Mouse (Mus musculus) thymus, adult 18-20 months (tissue): ENCODE measurements around the gene Adgrl1.

Experiments used
- DNase-seq, 2 experiments: peaks; one replicate each; pipeline ENCODE4 v3.0.0; 2022; ENCODE audit warnings: mixed read lengths in 2 of 2

Gene Adgrl1

DNA sequence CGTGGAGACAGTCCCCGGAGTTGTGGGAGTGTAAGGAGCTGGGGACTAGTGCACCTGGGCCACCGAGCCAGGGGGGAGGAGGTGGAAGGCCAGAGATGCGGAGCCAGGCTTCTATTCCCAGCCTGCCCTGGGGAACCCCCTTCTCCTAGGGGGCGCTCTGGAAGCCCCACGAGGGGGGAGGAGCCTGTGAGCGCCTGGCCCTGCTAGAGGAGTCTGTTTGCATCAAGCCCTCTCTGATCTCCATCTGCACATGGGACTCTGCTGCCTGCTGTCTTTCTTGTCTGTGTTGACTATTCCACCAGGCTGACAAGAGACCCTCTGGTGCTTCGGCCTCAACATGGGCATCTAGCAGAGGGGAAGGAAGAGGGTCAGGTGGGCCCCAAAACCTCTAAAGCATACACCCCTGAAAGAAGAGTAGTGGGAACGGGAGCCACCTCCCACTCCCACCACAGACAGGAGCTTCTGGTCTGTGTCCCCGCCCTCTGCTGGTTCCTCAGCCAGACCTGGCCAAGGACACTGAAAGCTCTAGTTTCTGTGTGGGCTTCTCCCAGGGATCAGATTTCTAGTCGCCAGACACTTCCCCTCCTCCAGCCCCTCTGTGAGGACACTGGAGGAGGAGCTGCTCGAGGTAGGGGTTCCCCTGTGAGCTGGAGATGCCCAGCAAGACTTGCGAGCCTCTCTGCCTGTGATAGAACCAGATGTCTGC, 3.2 kb downstream of the Adgrl1 start:
- peak in 1 of 2 experiments; percentile 38 for DNase-seq

DNA sequence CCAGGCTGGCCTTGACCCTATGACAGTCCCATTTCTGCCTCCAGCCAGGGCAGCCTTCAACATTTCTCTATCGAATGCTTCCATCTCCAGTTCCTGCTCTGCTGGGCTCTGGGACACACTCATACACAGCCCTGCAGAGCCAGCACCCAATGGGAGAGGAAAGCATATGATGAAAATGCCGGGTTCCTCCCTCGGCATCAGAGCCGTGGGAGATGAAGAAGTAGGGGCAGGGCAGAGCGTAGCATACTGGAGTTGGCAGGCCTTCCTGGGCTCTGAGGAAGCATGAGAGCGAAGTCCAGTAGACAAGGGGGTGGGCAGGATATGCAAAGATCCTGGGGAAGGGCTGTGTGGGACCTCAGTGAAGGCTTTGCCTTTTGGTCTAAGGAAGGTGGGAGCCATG, 8.7 kb downstream of the Adgrl1 start:
- DNase-seq = no peak

DNA sequence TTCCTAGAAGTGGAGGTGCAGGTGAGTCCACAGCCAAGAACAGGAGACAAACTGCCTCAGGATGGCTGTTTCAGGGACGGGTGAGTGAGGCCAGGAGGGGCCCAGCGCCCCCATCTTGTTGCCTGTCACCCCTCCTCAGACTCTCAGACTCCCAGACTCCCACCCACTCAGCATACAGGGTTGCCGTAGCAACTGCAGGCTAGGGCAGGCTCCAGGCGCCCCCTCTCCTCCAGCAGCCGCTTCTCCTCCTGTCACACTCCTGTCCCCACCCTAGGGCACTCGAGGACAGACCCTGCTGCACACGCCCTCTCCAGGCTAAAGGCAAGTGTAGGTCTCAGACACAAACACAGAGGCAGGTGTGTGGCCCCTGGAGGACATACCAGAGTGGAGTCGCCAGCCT, 9.4 kb downstream of the Adgrl1 start:
- no peak for DNase-seq

DNA sequence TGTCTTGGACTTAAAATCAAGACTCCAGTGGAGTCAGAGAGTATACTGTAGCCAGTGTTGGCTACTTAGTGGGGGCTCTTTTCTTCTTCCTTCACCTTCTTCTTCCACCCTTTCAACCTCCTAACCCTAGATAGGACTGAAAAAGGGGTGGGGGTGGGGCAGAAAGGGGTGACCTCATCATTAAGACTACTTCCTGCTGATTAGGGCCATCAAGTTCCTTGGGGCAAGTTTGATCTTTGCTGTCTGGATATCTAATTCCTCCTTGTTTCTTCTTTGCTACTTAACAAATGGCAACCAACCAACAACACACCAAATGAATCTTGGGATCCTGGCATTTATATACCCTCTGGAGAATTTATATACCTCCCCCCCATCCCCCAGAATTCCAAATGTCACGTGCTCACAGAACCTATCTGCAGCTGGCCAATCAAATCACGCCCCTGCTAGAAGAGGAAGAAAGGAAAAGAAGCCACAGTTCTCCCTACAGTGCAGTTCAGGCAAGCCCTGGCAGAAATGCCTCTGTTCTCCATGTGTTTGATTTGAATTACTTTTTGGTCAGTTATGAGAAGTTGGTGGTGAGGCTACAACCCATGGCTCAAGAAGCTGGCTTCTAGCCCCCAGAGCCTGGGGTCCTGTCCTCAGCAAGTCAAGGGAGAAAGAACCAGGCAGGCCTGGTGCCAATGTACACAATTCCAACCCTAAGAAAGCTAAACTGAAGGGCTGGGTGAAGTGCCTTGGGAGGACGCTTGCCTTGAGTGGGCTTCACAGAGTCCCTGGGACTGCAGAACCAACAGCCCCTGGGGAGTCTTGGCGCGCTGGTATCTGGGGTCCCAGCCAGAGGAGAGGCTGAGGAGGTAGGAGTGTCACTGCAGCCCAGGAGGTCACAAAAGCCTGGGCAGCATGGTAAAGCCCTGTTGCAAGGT, 12.2 kb downstream of the Adgrl1 start:
- no peak for DNase-seq

DNA sequence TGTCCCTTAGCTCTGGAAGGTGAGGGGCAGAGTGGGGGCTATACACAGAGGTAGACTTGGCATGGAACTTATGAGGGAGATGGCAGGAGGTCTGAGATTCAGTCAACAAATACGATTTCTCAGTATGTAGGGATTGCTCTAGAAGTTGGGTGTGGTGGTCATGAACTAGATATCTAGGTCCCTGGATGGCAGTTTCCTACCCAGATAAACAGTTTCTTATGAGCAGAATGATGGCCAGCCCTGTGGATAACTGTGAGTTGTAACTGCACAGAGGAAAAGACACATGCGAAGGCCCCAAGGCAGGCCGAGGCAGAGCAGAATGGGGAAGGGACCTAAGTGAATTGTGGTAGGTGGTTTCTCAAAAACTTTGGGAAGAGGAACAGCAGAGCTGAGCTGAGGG, 14.3 kb downstream of the Adgrl1 start:
- no peak for DNase-seq

DNA sequence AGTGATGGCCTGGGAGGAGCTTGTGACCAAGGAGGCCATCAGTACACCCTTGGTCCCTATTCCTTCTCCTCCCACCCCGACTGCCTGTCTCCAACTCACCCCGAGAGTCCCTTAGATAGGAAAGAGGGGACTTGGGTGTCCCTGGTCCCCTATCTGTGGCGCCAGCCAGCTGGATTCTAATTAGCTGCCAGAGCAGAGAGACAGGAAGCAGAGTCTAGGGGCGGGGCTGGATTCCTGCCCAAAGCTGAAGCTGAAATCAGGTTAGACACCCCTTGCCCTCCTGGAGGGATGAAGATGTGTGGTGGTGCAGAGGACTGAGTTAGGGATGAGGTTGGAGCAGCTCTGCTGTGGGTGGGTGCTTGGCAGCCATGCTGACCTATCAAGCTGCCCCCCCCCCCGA, 15.0 kb downstream of the Adgrl1 start:
- DNase-seq = no peak

DNA sequence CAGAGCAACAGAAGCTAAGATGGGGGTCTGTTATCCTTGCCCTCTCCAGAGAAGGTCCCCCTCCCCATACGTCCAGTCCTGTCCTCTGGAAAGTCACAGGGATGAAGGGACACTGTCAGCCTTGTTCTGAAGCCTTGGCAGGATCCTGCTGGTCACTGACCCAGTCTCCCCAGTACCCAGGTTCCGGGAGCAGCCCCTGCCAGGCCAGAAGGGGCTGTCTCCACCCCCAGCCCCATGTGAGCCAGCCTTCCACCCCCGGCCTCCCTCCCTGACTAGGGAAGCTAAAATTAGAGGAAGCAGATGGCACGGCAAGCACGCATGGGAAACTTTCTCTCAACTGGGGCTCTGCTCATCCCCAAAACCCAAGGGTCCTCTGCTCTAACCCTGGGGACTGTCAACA, 16.1 kb downstream of the Adgrl1 start:
- no peak for DNase-seq

DNA sequence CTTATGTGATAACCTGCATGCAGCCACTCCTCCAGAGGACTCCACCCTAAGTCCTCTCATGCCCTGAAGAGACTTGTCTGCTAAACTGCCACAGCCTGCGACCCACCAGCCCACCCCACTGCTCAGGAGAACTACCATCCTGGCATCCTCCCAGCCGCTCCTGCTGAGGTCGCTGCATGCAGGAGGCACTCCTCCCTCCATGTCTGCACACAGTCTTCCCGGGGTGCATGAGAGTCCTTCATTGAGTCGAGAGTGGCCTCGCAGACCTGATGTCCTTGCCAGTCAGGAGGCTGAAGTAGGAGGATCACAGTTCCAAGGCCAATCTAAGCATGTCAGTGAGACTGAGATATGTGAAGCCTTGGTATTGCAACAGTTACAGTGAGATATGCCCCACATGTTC, 17.7 kb downstream of the Adgrl1 start:
- DNase-seq = no peak

DNA sequence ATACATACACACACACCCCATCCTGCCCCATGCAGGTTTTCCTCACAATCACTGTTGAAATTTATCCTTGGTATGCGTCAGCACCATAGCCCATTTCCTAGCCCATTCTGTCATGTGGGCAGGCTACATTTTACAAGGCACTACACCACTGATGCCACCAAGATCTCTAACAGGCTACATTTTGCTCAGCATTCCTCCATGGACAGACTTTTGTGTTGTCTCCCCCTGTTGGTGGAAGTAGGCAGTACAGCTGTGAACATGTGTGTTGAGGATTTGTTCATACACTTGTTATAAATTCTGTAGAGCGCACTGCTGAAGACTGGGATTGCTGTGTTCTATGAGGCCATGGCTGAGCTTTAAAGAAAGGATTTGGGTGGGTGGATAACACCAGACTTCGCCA, 21.7 kb downstream of the Adgrl1 start:
- DNase-seq = peak in 1 of 2 experiments; percentile 38

DNA sequence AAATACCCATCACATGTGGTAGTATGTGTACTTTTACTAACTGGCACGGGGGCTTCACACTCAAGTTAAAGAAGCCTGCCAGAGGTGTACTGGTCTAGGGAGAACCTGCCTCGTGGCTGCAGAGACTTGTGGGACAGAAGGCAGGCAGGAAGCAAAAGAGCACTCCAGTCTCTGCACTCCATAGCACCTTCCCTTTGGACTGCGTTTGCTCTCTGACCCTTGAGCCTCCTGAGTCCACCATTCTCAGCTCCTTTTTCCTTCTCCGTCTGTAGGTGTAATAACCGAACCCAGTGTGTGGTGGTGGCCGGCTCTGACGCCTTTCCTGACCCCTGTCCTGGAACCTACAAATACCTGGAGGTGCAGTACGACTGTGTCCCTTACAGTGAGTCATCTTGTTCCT, 22.8 kb downstream of the Adgrl1 start:
- DNase-seq = no peak

DNA sequence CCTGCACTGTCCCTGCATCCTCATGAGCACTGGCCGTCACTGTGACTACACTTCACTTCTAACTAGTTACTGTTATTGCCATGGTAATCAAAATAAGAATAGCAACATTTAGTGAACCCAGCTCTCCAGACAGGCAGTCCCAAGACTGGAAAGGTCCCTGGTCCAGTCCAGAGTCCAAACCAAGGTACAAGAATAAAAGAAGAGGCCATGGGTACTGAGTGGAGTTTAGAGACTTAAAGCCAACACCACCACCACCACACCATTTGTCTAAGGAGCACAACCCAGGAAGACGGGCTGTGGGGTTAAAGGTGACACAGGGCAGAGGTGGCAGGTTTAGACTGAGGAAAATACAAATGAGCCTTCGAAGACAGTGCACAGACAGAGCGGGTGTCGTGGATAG, 24.7 kb downstream of the Adgrl1 start:
- no peak for DNase-seq

DNA sequence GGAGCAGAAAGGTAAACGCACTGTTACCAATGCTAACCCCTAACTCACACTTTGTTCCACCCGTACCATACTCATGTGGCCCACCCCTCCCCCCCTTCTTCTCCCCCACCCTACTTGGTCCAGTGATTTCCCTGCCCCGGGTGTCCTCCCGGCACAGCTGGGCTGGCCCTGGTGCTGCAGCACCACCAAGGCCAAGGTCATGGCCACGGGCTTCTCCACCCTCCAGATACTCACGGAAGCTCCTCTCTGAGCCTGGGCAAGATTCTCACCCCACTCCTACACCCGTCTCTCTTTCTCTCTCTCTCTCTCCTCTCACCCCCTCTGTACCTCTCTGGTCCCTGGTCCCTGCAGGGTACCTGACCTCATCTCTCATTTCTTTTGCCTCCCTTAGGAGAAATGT, 26.4 kb downstream of the Adgrl1 start:
- DNase-seq = no peak

DNA sequence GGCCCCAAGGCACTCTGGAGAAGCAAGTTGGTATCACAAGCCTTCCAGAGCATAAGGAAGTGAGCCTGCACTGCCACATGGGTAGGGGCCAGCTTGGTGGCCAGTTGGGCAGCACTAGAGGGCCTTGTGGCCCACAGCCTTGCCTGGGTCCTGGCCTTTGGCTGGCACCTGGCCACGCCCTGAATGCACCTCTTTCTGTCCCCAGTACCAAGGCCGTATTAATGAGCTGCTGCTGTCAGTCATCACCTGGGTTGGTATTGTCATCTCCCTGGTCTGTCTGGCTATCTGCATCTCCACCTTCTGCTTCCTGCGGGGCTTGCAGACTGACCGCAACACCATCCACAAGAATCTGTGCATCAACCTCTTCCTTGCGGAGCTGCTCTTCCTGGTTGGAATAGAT, 34.3 kb downstream of the Adgrl1 start:
- no peak for DNase-seq

DNA sequence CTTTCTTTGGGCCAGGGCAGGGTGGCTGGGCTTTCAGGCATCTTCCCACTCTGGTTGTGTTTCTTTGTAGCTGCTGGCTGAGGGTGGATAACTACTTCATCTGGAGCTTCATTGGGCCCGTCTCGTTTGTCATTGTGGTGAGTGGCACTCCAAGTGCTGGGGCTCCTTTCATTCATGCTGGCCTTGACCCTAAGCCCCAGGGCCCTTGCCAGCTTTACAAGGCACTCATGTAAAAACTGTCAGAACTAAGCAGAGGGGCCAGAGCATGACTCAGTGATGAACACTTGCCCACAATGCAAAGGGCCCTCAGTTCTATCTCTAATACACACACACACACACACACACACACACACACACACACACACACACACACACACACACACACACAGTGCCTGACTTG, 35.1 kb downstream of the Adgrl1 start:
- DNase-seq = no peak

DNA sequence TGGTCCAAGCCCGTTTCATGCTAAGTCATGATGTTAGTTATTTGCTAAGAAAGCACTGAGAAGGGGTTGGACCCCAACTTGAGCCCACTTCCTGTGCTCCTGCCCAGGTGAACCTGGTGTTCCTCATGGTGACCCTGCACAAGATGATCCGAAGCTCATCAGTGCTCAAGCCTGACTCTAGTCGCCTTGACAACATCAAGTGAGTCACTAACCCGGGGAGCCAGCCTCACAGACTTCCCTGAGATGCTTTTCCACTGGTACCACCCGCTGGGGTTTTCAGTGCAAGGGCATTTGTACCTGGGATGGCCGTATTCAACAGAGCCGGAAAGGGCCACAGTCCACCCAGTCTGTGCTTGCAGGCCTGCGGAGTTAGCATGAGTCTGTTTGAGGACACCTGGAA, 35.5 kb downstream of the Adgrl1 start:
- no peak for DNase-seq

DNA sequence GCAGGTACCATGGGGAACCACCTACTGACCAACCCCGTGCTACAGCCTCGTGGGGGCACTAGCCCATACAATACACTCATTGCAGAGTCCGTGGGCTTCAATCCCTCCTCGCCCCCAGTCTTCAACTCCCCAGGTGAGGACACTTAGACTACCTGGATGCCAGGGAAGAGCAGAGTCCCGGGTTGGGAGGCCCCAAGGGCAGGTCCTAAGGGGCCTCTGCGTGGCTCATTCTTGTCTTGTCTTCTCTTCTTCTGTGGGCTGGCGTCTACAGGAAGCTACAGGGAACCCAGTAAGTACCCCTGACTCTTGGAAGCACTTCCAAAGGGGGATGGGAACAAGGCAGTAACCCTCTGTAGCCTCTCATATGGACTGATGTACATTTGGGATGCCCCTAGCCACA, 37.7 kb downstream of the Adgrl1 start:
- DNase-seq = no peak

DNA sequence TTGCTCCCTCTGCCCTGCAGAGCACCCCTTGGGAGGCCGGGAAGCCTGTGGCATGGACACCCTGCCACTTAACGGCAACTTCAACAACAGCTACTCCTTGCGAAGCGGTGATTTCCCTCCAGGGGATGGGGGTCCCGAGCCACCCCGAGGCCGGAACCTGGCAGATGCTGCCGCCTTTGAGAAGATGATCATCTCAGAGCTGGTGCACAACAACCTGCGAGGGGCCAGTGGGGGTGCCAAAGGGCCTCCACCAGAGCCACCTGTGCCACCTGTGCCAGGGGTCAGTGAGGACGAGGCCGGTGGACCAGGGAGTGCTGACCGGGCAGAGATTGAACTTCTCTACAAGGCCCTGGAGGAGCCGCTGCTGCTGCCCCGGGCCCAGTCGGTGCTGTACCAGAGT, 38.4 kb downstream of the Adgrl1 start:
- no peak for DNase-seq

DNA sequence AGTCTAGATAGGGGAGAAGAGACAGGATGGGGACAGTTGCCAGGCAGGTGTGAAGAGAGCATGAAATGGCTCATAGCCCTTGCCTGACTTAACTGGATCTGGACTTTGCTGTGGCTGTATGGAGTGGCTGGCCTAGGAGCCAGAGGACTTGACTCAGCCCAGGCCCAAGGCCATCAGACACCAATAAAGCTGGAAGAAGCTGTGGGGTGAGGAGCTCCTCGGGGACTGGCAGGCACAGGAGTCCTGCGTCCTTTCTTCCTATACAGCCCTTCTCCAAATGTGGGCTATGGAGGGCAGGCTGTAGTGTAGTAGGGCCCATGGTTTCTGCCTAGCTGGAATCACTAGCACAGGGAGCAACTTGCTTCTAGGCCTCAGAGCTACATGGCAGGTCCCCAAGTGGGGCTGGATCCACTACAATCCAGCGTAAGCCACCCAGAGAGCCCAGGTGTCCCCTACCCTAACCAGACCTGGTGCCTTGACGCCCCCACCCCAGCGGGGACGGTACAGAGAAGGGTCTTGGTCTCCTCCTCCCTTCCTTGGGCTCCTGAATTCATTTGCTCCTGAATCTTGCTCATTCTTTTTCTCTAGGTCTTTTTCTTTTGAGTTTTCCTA, 41.3 kb downstream of the Adgrl1 start:
- no peak for DNase-seq

DNA sequence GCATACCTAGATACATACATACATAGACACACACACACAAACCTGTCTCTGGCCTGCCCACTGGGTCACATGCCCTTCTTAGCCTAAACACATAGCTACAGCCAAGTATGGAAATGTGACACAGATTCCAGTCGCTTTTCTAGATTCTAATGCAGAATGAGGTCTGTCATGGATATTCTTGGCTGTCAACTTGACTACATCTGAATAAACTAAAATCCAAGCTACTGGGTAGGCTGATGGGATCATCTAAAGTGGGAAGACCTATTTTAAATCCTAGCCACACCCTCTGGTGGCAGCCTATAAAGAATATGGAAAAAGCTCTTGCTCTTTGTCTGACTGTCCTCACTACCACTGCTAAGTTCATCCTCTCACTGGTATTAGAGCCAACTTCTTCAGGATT, 42.5 kb downstream of the Adgrl1 start:
- DNase-seq = no peak

DNA sequence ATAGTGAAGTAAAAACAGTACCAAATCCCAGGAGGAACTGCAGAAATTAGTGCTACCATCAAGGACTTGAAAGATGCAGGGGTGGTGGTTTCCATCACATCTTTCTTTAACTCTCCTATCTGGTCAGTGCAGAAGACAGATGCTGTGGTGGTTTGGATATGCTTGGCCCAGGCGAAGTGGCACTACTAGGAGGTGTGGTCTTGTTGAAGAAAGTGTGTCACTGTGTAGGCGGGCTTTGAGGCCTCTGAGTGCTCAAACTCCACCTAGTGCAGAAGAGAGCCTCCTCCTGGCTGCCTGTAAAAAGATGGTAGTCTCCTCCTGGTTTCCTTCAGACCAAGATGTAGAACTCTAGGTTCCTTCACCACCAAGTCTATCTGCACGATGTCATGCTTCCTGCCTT, 45.6 kb downstream of the Adgrl1 start:
- no peak for DNase-seq

DNA sequence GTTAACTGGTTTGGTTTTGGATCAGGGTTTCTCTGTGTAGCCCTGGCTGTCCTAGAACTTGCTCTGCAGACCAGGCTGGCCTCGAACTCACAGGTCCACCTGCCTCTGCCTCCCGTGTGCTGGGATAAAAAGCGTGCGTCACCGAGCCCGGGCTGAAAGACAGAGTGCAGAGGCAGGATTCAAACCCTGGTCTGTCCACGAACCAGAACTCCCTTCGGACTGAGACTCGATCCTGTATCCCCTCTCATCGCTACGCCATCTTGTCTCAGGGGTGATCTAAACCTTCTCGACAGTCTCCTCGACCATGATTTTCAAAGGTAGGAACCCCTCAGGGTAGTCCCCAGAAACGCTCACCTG, 54.8 kb downstream of the Adgrl1 start:
- no peak for DNase-seq

DNA sequence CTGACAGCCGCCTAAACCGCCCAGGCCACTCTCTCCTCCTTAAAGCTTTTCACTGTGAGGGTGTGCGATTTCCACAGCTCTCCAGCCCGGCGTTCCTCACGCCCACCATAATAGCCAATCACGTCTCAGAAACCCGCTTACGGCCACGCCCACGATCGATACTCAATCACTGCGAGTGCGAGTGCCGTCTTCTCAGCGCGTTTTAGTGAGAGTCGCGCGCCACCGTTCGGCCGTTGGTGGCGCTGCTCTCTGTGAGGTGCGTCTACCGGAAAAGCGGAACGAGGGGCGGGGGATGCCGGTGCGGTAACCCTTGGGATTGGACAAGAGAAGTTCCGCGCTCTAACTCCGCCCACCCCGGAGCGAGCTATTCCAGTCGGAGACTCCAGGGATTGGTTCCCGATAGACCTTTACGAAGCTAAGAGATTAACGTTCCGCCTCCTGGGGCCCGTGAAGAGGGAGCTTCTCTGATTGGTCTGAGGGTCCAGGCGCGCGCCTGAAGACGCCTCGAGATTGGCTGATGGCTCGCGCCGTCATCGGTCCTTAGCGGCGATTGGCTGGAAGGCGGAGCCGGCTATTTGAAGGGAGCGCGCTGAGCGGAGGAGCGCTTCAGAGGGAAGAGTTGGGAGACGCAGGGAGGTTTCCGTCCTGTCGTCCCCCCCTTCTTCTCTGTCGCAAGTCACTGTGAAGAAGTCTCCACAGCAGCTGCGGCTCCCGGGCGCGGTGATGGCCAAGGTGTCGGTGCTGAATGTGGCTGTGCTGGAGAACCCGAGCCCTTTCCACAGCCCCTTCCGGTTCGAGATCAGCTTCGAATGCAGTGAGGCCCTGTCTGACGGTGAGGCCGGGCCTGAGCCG, 55.4 kb downstream of the Adgrl1 start, which contains the start of the genes Gm10644 and Asf1b:
Gene Gm10644 (minus strand): TSS at position 100 of the 852 bp plus-strand sequence.
Gene Asf1b (plus strand): TSS at position 402 of the 852 bp plus-strand sequence.
- peak; percentile 93 to 96 for DNase-seq

DNA sequence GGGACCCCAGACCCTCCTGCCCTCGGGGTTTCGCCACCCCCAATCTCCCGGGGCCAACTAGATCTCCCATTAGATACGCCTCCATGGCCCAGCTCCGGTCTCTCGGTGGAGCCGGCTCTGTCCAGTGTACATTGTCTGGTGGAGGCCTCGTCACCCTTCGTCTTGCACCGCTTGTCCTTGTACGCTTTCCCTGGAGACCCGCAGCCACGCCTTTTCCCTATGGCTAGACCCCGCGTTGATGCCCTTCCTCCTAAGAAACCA, 56.0 kb downstream of the Adgrl1 start:
- DNase-seq = no peak
